Mouse (Mus musculus) bone marrow macrophage, adult 2 months (primary cell): ENCODE measurements around the gene Rpsa.

Experiments
- CTCF ChIP-seq: IDR thresholded peaks from 2 replicates; pipeline ENCODE4 v1.5.1; 2012; ENCODE audit warnings: low read depth, mild to moderate bottlenecking, low read length, moderate library complexity
- POLR2A ChIP-seq: IDR thresholded peaks from 2 replicates; pipeline ENCODE4 v1.6.1; 2012; ENCODE audit warnings: mild to moderate bottlenecking, low read depth, low read length, borderline replicate concordance

- TF ChIP-seq CTCF, result no peak
- no peak for TF ChIP-seq POLR2A
Observed at GRCm38 (mm10) chr9:120115580-120115979, 11.9 kb upstream of the Rpsa start.
